Mouse (Mus musculus): ENCODE results near the gene Ell.

DNA sequence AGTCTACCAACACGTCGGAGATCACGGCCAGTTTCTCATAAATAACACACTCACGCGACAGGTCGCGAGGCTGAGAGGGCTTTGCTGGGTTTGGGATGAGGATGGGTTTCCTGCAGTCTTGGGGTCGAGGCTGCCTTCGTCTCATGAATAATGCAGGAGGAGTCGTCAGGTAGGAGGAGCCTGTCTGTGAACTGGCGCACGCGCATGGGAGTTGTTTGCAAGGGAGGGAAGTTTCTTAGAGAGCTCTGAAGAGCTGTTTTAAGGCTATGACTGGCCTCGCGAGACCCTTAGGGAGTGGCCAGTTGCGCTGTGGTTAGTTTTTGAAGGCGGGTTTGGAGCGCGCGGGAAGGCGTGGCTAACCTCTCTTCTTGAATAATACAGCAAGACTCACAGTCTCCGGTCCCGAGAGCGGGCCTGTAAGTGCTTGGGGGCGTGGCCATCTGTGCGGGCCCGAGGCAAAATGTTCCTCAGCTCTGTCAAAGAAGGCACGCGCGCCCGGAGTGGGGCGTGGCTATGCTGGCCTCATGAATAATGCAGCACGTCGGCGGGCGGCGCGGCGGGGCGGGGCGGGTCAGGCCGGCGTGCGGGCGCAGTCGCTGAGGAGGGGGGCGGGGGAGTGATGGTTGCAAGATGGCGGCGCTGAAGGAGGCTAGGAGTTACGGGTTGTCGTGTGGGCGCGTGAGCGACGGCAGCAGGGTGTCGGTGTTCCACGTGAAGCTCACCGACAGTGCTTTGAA lies at the start of gene Ell:
- TF ChIP-seq CTCF (IDR thresholded peaks at IDR 0.05; ENCODE audit: borderline replicate concordance, insufficient read depth, low read length) (no peak), POLR2A (IDR thresholded peaks at IDR 0.05; ENCODE audit: low read depth, low read length) (peak; percentile 92)

Data from embryonic fibroblast, embryonic 13.5 days (primary cell).